ENCODE assay signal across 17 mouse cellular contexts in the genomic region with DNA sequence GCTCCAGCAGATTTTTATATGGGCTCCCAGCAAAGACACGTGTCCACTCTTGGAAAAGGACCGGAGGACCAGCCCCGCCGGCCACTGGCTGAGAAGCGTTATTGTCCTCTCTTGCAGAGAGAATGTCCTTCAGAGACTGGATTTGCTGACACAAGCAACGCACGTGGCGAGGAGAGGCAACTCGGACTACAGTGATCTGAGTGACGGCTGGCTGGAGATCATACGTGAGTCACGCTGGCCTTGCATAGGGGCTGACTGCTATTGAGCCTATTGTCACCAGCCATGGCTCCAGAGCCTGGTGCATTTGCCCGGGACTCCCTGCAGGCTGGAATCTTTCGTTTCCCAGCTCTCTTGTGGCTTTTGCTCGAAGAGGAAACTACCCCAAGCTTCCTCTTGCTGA. TPM values are rescaled to one million over a fixed set of nuclear protein-coding genes. Genes with fewer than 3 reads are reported as not detected.
DNase-seq lines count a peak whose midpoint lies in the region; ATAC-seq and TF ChIP-seq lines count a peak whose summit lies in the region.
"Had no signal": no experiment of that assay in that cellular context is flagged by ENCODE, and none has a peak within 500 bp of the region (broad histone marks: within the 10 kb centered on the region; RNA-seq: fewer than 3 reads in every experiment).

No protein-coding gene starts in this region.

- no peaks in the 10 kb centered on the region for H3K4me1 ChIP-seq in heart, adult 2 months (ENCODE audit: control insufficient read depth, insufficient read depth, low read length)
- H3K4me1 ChIP-seq in megakaryocyte, embryonic 14.5 days = peaks cover 57% of the 10 kb centered on the region
- H3K4me1 ChIP-seq in bone marrow macrophage, adult 2 months (ENCODE audit: control insufficient read depth, insufficient read depth, low read length) = peaks cover 20% of the 10 kb centered on the region
- H3K4me1 ChIP-seq in forebrain, embryonic 15.5 days = peaks cover 1% of the 10 kb centered on the region

- H3K4me2 ChIP-seq in forebrain, embryonic 15.5 days (replicated peaks) = no peak overlapping the region
- H3K4me2 ChIP-seq: liver, embryonic 12.5 days had no signal

- ATAC-seq in megakaryocyte, adult 5-6 weeks (ENCODE audit: poor library complexity, severe bottlenecking) = no peak
- ATAC-seq in forebrain, embryonic 15.5 days (replicated peaks) = no peak
- ATAC-seq: liver, embryonic 12.5 days had no signal

- H3K79me2 ChIP-seq in heart, adult 2 months (replicated peaks; ENCODE audit: control insufficient read depth, insufficient read depth, low read length) = no peaks in the 10 kb centered on the region

- intact Hi-C loops in heart, adult 2 months (cut with DNase I) = no loop called here
- intact Hi-C loops in gastrocnemius, postnatal 36 days (cut with DNase I) = no loop called here

- TF ChIP-seq CTCF in heart, adult 2 months (IDR thresholded peaks at IDR 0.05) = no peak
- TF ChIP-seq CTCF in bone marrow macrophage, adult 2 months (IDR thresholded peaks at IDR 0.05; ENCODE audit: low read depth, low read length) = no peak

- no peaks in the 10 kb centered on the region for H3K36me3 ChIP-seq in heart, adult 2 months (ENCODE audit: control insufficient read depth, insufficient read depth, low read length)
- H3K36me3 ChIP-seq in megakaryocyte, embryonic 14.5 days (replicated peaks; ENCODE audit: low read length) = no peaks in the 10 kb centered on the region
- H3K36me3 ChIP-seq in forebrain, embryonic 15.5 days = peaks cover 6% of the 10 kb centered on the region; the same call in 1 of the 2 replicates
- H3K36me3 ChIP-seq: liver, embryonic 12.5 days had no signal

- no peaks in the 10 kb centered on the region for H3K9me3 ChIP-seq in megakaryocyte, embryonic 14.5 days
- H3K9me3 ChIP-seq in forebrain, embryonic 15.5 days = no peaks in the 10 kb centered on the region
- H3K9me3 ChIP-seq: liver, embryonic 12.5 days had no signal

- 76% methylated on average over 15 of the region's 15 CpGs for WGBS in heart, adult 2 months
- 84% methylated on average over 15 of the region's 15 CpGs for WGBS in forebrain, embryonic 15.5 days

- no peak for TF ChIP-seq POLR2A in heart, adult 2 months (IDR thresholded peaks at IDR 0.05; ENCODE audit: insufficient read depth, low read depth, low read length)
- TF ChIP-seq POLR2A in bone marrow macrophage, adult 2 months (IDR thresholded peaks at IDR 0.05; ENCODE audit: borderline replicate concordance, low read depth, low read length) = no peak

- no peak overlapping the region for H3K4me3 ChIP-seq in heart, adult 2 months
- peak overlapping the region; percentile 72 for H3K4me3 ChIP-seq in megakaryocyte, embryonic 14.5 days (replicated peaks)
- no peak overlapping the region for H3K4me3 ChIP-seq in bone marrow macrophage, adult 2 months (ENCODE audit: insufficient read depth, low read length)
- H3K4me3 ChIP-seq in forebrain, embryonic 15.5 days = no peak overlapping the region
- H3K4me3 ChIP-seq: left cerebral cortex, adult 2 months; liver, embryonic 12.5 days had no signal

- DNase-seq in heart, adult 18-20 months = peak; percentile 16 to 23
- DNase-seq in heart, adult 2 months = no peak
- DNase-seq in embryo, embryonic 9.5 days (ENCODE audit: extremely low spot score) = no peak
- no peak for DNase-seq in gastrocnemius, postnatal 36 days
- DNase-seq: cerebellum, adult 9-10 months; heart, postnatal 36 days; kidney, adult 11 months; left cerebral cortex, postnatal 4 days; retina, postnatal 1 day; right cerebral cortex, postnatal 4 days had no signal

- no peak for TF ChIP-seq EP300 in heart, adult 2 months (IDR thresholded peaks at IDR 0.05; ENCODE audit: insufficient read depth, low read depth, low read length)

- no peaks in the 10 kb centered on the region for H3K27me3 ChIP-seq in heart, adult 2 months (ENCODE audit: control insufficient read depth, insufficient read depth, low read length)
- no peaks in the 10 kb centered on the region for H3K27me3 ChIP-seq in megakaryocyte, embryonic 14.5 days (replicated peaks)
- no peaks in the 10 kb centered on the region for H3K27me3 ChIP-seq in forebrain, embryonic 15.5 days
- H3K27me3 ChIP-seq: CH12.LX; liver, embryonic 12.5 days had no signal

- no peak overlapping the region for H3K9ac ChIP-seq in heart, adult 2 months (ENCODE audit: low read depth, low read length)
- H3K9ac ChIP-seq in forebrain, embryonic 15.5 days (replicated peaks) = no peak overlapping the region
- H3K9ac ChIP-seq: liver, embryonic 12.5 days had no signal

- H3K27ac ChIP-seq in heart, adult 2 months = no peak overlapping the region
- H3K27ac ChIP-seq in bone marrow macrophage, adult 2 months (ENCODE audit: insufficient read depth, low read depth, low read length) = peak overlapping the region; percentile 17
- no peak overlapping the region for H3K27ac ChIP-seq in forebrain, embryonic 15.5 days (replicated peaks)
- H3K27ac ChIP-seq: left cerebral cortex, adult 2 months; liver, embryonic 12.5 days had no signal

RNA-seq across cellular contexts. Expression of gene Atp6v0a2, which starts 5.5 kb away (rescaled TPM):
- total RNA-seq in heart, adult 18-20 months (2021) = 10 to 100 TPM; 52.0 to 65.0 TPM
- 10 to 100 TPM; 53.4 to 55.2 TPM for total RNA-seq in heart, adult 2 months (2021)
- 28.7 and 47.7 TPM in 2 replicates for polyA plus RNA-seq in heart, adult 2 months (2012; rRNA removed)
- polyA plus RNA-seq in megakaryocyte, embryonic 14.5 days (2012; ENCODE audit: insufficient read depth, low replicate concordance) = 24.2 and 43.3 TPM in 2 replicates
- total RNA-seq in megakaryocyte, adult 5-6 weeks (2015) = 15.2 and 16.6 TPM in 2 replicates
- total RNA-seq in megakaryocyte, adult 5-6 weeks (2017) = 19.4 and 24.0 TPM in 2 replicates
- 17.7 and 19.2 TPM in 2 replicates for polyA plus RNA-seq in bone marrow macrophage, adult 2 months (2012; ENCODE audit: insufficient read depth, insufficient read length, missing spikeins)
- total RNA-seq in gastrocnemius, postnatal 36 days (2021) = 10 to 100 TPM; 28.4 to 30.6 TPM
- 47.6 and 48.5 TPM in 2 replicates for polyA plus RNA-seq in forebrain, embryonic 15.5 days (2015; fragmentation: Nextera tagmentation; extraction: Ambion mirVana)

RNA-seq across cellular contexts. Expression of gene Gtf2h3, which starts 44.0 kb away (rescaled TPM):
- 10 to 100 TPM; 18.3 to 20.2 TPM for total RNA-seq in heart, adult 18-20 months (2021)
- 10 to 100 TPM; 19.4 to 20.4 TPM for total RNA-seq in heart, adult 2 months (2021)
- polyA plus RNA-seq in heart, adult 2 months (2012; rRNA removed) = 29.0 and 39.2 TPM in 2 replicates
- polyA plus RNA-seq in megakaryocyte, embryonic 14.5 days (2012; ENCODE audit: insufficient read depth, low replicate concordance) = 3.1 TPM in 1 of 2 replicates, not detected in the other
- 8.0 and 8.6 TPM in 2 replicates for total RNA-seq in megakaryocyte, adult 5-6 weeks (2015)
- 11.6 and 20.7 TPM in 2 replicates for total RNA-seq in megakaryocyte, adult 5-6 weeks (2017)
- polyA plus RNA-seq in bone marrow macrophage, adult 2 months (2012; ENCODE audit: insufficient read depth, insufficient read length, missing spikeins) = 9.6 and 10.1 TPM in 2 replicates
- 10 to 100 TPM; 12.5 to 13.5 TPM for total RNA-seq in gastrocnemius, postnatal 36 days (2021)
- 52.6 and 57.3 TPM in 2 replicates for polyA plus RNA-seq in forebrain, embryonic 15.5 days (2015; fragmentation: Nextera tagmentation; extraction: Ambion mirVana)

RNA-seq across cellular contexts. Expression of gene Eif2b1, which starts 44.0 kb away (rescaled TPM):
- total RNA-seq in heart, adult 18-20 months (2021) = 10 to 100 TPM; 26.7 to 26.8 TPM
- total RNA-seq in heart, adult 2 months (2021) = 10 to 100 TPM; 23.5 to 27.6 TPM
- polyA plus RNA-seq in heart, adult 2 months (2012; rRNA removed) = 18.4 and 24.7 TPM in 2 replicates
- 8.4 and 10.9 TPM in 2 replicates for polyA plus RNA-seq in megakaryocyte, embryonic 14.5 days (2012; ENCODE audit: insufficient read depth, low replicate concordance)
- 24.8 and 28.0 TPM in 2 replicates for total RNA-seq in megakaryocyte, adult 5-6 weeks (2015)
- 15.6 and 20.0 TPM in 2 replicates for total RNA-seq in megakaryocyte, adult 5-6 weeks (2017)
- 17.9 and 19.1 TPM in 2 replicates for polyA plus RNA-seq in bone marrow macrophage, adult 2 months (2012; ENCODE audit: insufficient read depth, insufficient read length, missing spikeins)
- total RNA-seq in gastrocnemius, postnatal 36 days (2021) = 10 to 100 TPM; 40.2 to 44.4 TPM
- polyA plus RNA-seq in forebrain, embryonic 15.5 days (2015; fragmentation: Nextera tagmentation; extraction: Ambion mirVana) = 70.3 and 70.5 TPM in 2 replicates

Comparison
In these comparisons a context has a peak if more than half of its experiments do, and no peak if none do; other contexts are left out.
1. DNase-seq: peak in heart, adult 18-20 months (2 of 2); none in heart, adult 2 months (0 of 2), embryo, embryonic 9.5 days (single experiment) and gastrocnemius, postnatal 36 days (0 of 2).